Mouse (Mus musculus) right cerebral cortex, postnatal 25 days (tissue): ENCODE results near the gene Bace1.
A peak's percentile ranks its signal among the peaks of the same experiment; 100 is the strongest.

Experiments
- DNase-seq: peaks from one replicate; pipeline ENCODE4 v3.0.0; 2022

Bace1 gene

DNA sequence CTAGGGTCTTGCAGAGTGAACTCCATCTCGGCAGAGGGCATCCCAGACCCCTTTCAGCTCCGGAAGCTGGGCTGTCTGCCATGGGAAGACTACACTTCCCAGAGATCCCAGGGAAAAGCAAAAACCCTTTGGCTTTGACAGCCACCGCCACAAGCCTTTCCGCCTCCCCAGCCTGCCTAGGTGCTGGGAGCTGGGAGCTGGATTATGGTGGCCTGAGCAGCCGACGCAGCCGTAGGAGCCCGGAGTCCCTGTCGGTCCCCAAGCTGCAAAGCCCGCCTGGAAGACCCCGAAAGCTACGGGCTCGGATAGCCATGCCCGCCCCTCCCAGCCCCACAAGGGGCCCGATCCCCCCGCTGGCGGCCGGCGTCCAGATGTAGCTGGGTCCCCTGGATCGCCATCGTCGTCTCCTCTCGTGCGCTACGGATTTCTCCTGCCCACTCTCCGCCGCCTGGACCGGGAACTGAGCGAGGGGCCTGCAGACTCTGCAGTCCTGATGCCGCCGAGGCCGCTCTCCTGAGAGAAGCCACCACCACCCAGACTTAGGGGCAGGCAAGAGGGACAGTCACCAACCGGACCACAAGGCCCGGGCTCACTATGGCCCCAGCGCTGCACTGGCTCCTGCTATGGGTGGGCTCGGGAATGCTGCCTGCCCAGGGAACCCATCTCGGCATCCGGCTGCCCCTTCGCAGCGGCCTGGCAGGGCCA, at the start of gene Bace1:
Bace1 (plus strand) TSS at position 147 of the 705 bp plus-strand sequence.
- DNase-seq = peak; percentile 86

- DNase-seq = no peak
Observed at GRCm38 (mm10) chr9:45791456-45792142, 46.8 kb upstream of the Bace1 start.

DNA sequence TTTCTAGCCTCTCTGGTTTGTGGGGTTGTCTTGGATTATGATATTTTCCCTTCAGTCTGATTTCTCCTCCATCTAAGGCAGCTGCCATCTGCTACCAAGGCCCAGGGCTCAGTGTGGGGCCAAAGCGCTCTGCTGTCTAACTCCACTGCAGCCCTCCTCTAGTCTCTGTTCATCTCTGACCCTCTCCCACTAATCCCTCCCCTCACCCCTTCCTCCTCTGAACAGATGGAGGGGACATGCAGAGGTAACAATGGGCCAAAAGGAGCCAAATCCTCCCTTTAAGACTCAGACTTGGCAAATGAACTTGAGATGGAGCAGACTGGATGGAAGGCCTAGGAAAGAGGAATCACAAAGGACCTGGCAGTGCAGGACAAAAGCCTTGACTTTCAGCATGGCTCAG, 46.1 kb upstream of the Bace1 start:
- no peak for DNase-seq

- no peak for DNase-seq
Observed at GRCm38 (mm10) chr9:45793697-45794096, 44.7 kb upstream of the Bace1 start.

DNA sequence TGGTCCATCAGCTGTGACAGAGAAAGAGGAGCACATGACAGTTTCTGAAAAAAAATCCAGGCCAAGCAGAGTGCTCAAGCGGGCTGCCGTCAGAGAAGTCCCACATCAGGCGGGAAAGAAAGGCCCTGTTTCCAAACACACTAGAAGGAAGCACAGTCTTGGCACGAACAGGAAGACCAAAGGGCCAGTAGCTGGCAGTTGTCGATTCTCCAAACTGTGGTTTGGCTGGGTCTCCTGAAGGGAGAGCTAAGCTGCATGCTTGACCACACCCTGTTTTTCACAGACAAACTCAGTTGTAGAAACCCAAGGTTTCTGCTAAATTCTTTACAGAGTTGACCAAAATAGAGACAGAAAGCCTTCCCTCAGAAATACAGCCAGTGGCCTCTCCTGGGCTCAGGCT, 42.7 kb upstream of the Bace1 start:
- DNase-seq = no peak

GRCm38 (mm10) chr9:45797271-45797670, 41.1 kb upstream of the Bace1 start:
- DNase-seq = no peak

DNA sequence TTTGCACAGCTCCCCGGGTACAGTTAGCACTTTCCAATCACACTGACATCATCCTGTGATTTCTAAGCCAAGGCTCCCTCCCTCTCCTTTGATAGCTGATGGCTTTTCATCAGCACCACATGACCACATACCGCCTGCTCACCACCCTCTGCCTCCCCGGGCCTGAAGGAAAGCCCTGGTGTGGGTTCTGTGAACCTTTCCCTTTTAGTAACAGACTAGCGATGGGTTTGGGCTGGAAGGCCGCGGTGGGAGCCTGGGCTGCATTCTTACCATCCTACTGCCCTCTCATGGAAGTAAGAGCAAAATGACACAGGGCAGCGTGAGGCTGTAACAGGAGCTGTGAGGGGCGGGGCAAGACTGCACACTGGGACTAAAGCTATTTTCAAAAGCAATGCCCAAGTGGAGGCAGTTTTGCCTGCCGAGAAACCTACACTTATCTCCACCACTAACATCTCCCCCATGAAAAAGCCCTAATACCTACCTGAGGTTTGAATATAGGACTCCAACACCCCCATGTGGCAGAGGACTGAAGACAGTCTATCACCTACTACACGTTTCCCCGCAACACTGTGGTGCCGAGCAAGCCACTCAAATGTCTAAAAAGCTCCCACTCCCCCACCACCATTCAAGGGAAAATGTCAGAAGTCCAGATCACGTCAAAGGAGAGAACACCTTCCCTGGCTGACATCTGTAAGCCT, 39.8 kb upstream of the Bace1 start:
- DNase-seq = no peak

DNA sequence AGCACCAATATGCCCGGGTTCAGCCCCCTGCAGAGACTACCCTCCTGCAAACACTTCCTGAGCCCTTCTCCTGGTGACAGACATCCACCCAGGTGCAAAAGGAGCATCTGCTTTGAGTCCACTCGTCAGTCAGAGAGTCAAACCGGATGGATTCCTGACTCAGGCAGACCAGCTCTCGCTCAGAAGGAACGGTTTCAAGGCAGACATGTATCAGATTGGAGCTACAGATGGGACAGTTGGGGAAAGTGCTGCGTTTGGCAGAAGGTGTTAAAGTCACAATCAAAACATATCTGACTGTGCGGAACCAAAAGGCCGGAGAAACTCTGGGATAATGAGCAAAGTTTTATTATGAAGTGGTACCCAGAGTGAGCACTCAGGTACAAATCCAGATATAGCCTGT, 39.0 kb upstream of the Bace1 start:
- no peak for DNase-seq

- DNase-seq = no peak
Observed at GRCm38 (mm10) chr9:45803070-45803774, 35.2 kb upstream of the Bace1 start.

DNA sequence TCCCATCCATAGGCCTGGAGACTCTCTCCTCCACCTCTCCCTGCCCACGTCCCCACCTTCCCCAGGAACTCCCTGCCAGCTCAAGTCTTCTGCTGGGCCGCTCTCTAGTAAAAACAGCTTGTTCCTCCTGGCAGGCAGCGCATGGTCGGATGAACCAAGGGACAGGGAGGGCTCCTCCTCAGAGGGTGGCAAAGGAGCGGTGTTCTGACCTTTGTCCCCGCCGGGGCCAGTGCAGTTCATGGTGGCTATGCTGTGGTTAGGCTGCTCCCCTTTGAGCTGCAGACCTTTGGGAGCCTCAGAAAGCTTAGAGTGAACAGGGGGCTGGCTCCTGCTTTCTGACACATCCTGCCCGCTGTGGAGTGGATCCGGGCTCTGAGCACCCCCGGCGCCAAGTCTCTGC, 31.5 kb upstream of the Bace1 start:
- DNase-seq = no peak

GRCm38 (mm10) chr9:45807337-45807736, 31.0 kb upstream of the Bace1 start:
- DNase-seq = no peak

DNA sequence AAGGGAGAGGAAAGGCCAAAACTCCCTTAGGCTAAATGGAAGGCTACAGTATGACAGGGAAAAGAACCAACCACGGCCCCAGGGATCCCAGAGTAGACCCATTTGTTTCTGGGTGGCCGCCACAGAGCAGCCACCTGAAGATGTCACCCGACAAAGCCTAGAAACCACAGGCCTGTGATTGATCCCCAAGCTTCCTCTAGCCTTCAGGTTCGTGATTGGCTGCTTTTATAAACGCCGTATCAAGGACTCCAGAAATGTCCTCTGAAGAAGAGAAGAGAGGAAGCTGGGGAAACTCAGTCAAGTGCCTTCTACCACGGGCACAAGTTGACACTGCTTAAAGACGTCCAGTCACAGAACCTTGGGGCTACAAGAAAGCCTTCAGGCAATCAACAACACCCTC, 30.6 kb upstream of the Bace1 start:
- no peak for DNase-seq

GRCm38 (mm10) chr9:45811946-45812345, 26.4 kb upstream of the Bace1 start:
- DNase-seq = no peak

GRCm38 (mm10) chr9:45815113-45815512, 23.3 kb upstream of the Bace1 start:
- peak; percentile 38 for DNase-seq

DNA sequence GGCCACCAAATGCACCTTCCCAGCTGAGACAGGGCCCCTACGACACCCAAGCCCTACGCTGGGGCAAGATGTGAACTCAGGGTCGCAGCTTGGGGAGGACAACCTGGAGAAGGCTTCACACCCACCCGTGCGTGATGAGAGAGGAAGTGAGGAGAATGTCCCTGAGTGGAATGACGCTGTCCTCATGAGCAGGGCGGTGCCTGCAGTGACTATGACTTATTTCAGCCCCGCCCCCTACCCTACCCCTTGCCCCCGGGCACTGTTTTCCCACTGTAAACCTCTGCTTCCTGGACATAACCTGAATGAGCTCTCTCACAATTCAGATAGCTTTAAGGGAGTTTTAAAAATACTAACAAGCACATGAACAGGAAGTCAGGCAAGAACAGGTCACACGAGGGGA, 22.9 kb upstream of the Bace1 start:
- DNase-seq = no peak

DNA sequence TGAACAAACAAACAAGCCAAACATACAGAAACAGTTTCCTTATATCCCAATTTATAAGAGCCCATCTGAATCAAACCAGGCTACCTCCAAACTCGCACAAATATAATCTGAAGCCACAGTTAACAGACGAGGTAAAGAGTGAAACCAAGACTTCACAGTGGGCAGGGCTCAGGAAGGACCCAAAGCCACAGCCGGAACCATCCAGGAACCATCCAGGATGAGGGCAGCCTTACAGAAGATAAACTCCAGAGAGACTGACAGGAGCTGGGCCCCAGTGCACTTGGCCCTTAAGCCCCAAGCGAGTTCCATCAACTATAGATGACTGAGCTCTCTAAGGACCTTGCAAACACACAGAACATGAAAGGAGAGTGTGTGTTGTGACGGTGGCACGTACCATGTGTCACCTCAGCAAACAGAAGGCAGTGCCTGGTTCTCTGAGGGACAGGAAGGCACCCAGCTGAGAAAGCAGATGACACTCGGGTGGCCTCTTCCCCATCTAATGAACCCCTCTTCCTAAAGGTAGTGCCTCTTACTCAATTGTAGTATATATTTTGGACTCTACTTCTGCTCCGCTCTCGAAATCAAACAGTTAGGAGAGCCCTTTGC, 19.9 kb upstream of the Bace1 start:
- no peak for DNase-seq

- DNase-seq = no peak
Observed at GRCm38 (mm10) chr9:45827663-45828290, 10.6 kb upstream of the Bace1 start.

DNA sequence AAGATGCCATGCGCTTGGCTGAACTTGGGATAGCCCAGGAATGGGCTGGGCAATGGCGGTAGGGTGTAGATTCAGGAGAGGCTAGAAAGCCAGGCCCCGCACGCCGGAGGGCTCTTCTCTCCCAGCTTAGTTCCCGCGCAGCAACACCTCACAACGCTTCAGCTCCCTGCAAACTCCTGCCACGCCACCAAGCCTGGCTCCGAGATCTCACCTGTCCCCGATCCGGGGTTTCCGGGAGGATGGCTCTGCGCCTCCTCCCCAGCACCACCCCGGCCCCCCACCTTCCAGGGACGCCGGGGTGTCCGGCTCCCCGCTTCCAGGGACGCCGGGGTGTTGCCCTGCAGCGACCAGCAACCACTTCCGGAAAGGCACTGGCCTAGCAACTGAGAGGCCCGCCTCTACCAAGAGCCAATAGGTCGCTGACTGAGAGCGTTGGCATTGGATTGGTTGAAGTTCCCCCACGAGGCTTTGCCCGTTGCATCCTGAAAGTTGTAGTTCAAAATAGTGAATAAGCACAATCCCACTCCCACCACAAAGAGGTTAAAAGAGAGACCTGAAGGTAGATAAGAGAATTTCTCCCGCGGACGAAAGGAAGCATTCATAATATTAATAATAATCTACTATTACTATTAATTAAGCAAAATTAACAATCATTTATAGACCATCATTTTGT, 10.0 kb upstream of the Bace1 start, which contains the start of gene Cep164:
Cep164 (minus strand) TSS at position 401 of the 673 bp plus-strand sequence.
- peak; percentile 88 for DNase-seq

DNA sequence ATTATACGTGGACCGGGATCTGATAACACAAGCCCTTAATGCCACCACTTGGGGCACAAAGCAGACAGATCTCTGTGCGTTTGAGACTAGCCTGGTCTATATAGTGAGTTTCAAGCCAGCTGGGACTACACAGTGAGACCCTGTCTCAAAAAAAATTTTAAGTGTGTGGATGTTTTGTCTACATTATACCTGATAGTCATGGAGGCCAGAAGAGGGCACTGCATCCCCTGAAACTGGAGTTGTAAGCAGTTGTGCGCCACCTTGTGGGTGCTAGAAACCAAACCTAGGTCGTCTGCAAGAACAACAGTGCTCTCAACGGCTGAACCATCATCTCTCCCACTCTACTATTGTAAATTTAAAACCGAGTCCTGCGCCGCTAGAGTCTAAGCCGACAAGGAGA, 9.3 kb upstream of the Bace1 start:
- peak; percentile 48 for DNase-seq

GRCm38 (mm10) chr9:45832898-45833297, 5.5 kb upstream of the Bace1 start:
- no peak for DNase-seq

GRCm38 (mm10) chr9:45833461-45833860, 4.9 kb upstream of the Bace1 start:
- DNase-seq = no peak

DNA sequence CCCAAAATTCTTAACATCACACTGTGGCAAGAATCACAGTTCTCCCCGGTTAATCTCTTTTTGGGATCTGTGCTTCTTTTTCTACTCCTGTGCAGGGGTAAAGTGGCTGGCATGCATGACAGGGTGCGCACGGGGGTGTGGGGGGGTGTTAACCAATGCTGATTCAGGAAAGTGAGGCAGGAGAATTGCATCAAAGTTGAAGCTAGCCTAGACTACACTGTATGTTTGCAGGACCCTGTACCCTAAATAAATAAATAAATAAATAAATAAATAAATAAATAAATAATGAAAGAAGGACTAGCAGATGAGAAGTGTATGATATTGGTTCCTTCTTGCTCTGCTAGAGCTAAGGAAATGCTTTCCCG, 329 bp upstream of the Bace1 start:
- DNase-seq = no peak
